Mouse (Mus musculus) liver, adult 2 months (tissue): ENCODE data around the gene Apoa1.

Experiments
- CTCF ChIP-seq: fragments of 200-500 bp; IDR thresholded peaks from 2 replicates; pipeline ENCODE4 v1.5.1; 2011; ENCODE audit warnings: low read depth, low read length, control low read depth
- POLR2A ChIP-seq: fragments of 200-500 bp; IDR thresholded peaks from 2 replicates; pipeline ENCODE4 v1.6.1; 2011; ENCODE audit warnings: low read length, control low read depth; ENCODE audit not compliant: insufficient read depth; ENCODE audit errors: extremely low read depth

DNA sequence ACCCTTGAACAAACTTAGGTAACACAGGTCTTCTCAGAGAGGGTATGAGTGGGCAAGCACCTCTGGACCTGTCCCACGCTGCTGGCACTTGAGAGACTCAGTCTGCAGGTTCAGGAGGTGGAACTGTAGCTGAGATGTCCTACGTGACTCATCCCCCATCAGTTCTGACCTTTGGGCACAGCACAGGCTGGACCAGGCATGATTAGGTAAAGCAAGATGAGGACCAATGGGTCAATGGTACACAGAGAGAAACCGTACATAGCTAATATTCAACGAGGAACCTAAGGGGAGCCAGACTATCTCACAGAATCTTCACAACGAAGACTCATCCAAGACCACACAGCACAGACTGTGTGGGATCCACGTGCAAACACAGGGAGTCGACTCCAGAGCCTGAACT, 10.5 kb downstream of the Apoa1 start:
- TF ChIP-seq POLR2A, result no peak
- TF ChIP-seq CTCF, result no peak
